Mouse (Mus musculus) adrenal gland, postnatal 4 days (tissue): ENCODE measurements around the gene Npl. TPM values are rescaled to one million over a fixed set of nuclear protein-coding genes. Genes with fewer than 3 reads are reported as not detected.
A peak's percentile ranks its signal among the peaks of the same experiment; 100 is the strongest.

Experiments
- DNase-seq, 2 experiments: peaks; one replicate each; pipeline ENCODE4 v3.0.0; 2021 to 2022; ENCODE audit warnings: low spot score in 2 of 2, mixed read lengths in 2 of 2
- long read RNA-seq, 2 experiments: library from polyadenylated mRNA; stranded (forward); transcript quantifications; one replicate each; pipeline ENCODE4 v2.0.0; 2021
- total RNA-seq, 2 experiments: library from RNA; stranded (reverse); gene quantifications; 2 replicates each; pipeline ENCODE4 v1.2.3; 2021

Npl gene
- 10 to 100 TPM in 1 of 2 experiments, 1 to 10 TPM in 1; 6.3 to 11.6 TPM for total RNA-seq
- long read RNA-seq, experiment 1, transcript Npl-201 (12 exons, 1,735 nt), result major isoform, 12 of 14 reads
- long read RNA-seq, experiment 1, partial matches to known transcripts, result 1 of 14 reads
- long read RNA-seq, experiment 1, other reads (novel, unspliced or antisense), result 1 of 14 reads
- long read RNA-seq, experiment 2, transcript Npl-201 (12 exons, 1,735 nt), result major isoform, 12 of 15 reads
- long read RNA-seq, experiment 2, partial matches to known transcripts, result 3 of 15 reads
- long read RNA-seq, experiment 2, other reads (novel, unspliced or antisense), result 0 of 15 reads

GRCm38 (mm10) chr1:153549536-153550199, at the start of gene Npl:
Gene Npl, minus strand, starts transcription at chr1:153550045.
- peak; percentile 35 to 52 for DNase-seq

DNA sequence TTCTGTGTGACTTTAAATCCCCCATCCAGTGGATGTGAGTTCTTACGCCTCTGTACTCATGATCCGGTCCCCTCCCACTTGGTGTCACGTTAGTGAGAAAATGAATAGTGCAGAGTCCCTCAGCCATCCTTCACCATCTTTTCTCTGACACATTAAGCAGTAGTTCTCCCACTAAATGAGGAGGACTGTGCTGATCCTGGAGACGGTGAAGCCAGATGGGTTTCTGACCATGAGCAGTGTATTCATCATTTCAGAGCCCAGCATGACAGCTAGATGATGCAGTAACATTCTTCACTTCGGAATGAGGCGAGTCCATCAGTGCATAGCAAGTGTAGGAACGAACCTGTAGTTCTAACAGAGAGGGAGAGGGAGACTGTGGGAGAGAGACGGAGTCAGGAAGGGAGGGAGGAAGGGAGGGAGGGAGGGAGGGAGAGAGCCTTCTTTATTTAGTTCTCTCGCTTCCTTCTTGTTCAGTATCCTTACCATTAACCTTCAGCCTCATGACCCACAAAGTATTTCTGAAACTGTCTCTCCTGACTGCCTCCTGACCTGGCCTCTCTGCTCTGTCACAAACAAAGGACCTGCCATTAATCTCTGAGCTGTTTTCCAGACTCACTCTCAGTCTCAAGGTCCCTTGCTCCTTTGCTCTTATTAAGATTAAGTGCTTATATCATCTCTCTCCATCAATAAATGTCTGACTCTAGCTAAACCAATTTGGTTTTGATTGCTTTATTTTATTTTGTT, 49.6 kb upstream of the Npl start:
- DNase-seq, result no peak

DNA sequence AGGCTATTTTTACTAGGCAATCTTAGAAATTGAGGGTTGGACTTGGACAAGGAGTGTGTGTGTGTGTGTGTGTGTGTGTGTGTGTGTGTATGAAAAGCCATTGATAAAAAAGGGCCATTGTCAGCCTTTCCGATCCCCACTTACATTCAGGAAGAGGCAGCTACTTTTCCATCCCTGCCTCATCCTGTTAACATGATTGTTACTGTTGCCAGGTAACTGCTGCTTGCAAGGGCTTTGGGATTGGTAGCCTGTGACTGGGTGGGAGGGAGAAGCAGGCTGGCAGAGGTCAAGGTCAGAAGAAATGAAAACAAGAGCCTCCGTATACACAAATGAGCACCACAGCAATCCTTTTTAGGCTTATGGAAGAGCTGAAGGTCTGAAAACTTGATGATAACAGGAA, 48.9 kb upstream of the Npl start:
- no peak for DNase-seq

GRCm38 (mm10) chr1:153593678-153594077, 43.8 kb upstream of the Npl start:
- DNase-seq, result no peak

DNA sequence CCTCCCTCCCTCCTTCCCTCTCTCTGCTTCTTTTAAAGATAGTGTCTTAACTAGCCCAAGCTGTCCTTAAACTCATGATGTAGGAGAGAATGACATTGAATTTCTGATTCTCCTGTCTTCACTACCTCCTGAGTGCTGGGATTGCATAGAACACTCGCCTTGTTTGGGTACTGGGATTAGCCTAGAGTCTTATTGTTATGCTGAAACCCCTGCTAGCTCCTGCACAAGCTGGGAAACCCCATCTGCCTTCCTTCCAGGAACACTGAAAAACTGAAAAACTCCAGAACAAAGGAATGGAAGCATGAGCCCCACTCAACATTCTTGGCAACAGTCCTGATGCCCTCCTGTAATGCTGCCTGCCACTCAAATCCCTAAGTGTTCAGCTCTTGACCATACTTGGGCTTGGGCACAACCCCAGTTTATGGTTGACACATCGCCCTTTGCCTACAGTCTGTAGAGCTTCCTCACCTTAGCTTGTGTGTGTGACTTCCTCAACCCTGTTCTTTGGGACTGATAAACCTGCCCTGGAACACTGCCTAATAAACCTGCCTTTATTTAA, 40.4 kb upstream of the Npl start:
- no peak for DNase-seq

GRCm38 (mm10) chr1:153587956-153588355, 38.1 kb upstream of the Npl start:
- DNase-seq, result no peak

DNA sequence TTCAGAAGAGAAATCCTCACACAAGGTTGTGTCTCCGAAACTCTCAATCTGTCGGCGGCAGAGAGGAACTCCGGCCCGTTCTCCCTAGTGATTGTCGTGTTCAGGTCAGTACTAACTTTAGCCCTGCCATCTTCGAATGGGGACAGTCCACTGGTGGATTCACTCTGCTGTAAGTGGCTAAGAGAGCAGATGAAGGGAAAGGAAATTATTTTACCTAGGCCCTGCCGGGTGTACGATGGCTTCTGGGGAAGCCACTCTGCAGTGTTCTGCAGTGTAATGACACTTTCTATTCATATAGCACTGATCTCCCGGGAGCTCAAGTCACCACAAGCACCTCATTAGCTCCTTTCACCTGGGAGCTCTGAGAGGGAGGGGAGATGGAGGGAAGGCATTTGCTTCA, 37.0 kb upstream of the Npl start:
- no peak for DNase-seq

GRCm38 (mm10) chr1:153585752-153586151, 35.9 kb upstream of the Npl start:
- no peak for DNase-seq

- DNase-seq, result no peak
Observed at GRCm38 (mm10) chr1:153583189-153583588, 33.3 kb upstream of the Npl start.

- DNase-seq, result no peak
Observed at GRCm38 (mm10) chr1:153574730-153575129, 24.9 kb upstream of the Npl start.

GRCm38 (mm10) chr1:153572271-153573043, 22.6 kb upstream of the Npl start:
- DNase-seq, result no peak

GRCm38 (mm10) chr1:153565701-153566100, 15.9 kb upstream of the Npl start:
- no peak for DNase-seq

DNA sequence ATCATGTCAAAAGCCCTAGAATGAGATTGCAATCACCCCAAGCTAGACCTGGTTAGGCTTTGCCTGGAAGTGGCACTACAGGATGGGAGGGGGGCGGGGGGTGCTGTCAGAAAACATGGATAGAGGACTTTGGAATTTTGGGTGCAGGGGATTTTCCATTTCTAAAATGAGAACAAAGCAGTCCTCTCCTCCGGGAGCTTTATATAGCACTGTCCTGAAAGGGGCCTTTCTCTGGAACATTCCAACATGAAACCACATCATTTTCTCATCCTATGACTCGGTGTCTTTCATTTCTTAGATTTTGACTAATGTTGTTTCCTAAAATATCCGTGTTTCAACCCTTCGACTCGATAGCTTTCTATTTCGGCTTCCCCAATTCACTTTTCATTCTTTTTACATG, 14.9 kb upstream of the Npl start:
- no peak for DNase-seq

- DNase-seq, result no peak
Observed at GRCm38 (mm10) chr1:153563675-153564074, 13.8 kb upstream of the Npl start.

GRCm38 (mm10) chr1:153560805-153561204, 11.0 kb upstream of the Npl start:
- DNase-seq, result no peak

GRCm38 (mm10) chr1:153559701-153560100, 9.9 kb upstream of the Npl start:
- no peak for DNase-seq

DNA sequence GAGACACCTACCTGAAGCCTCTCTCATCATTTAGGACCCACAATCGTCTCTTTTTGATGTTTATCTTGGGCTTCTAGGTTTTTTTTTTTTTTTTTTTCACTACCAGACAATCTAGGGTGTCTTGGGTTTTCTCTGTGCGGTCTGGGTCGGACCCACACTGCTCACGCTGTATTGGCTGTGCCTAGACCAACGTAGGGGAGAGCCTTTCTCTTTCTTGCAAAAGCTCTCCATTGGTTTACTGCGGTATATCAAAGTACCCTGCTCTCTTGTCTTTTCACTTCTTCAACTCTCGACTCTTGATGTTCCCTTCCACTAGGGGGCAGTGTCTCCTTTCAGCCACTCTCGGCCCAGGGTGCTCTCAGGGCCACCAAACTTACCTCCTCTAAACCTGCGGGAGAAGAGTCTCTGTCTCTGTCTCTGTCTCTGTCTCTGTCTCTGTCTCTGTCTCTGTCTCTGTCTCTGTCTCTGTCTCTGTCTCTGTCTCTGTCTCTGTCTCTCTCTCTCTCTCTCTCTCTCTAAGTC, 9.3 kb upstream of the Npl start:
- DNase-seq, result peak in 1 of 2 experiments; percentile 51

- DNase-seq, result no peak
Observed at GRCm38 (mm10) chr1:153556896-153557295, 7.1 kb upstream of the Npl start.

GRCm38 (mm10) chr1:153556202-153556601, 6.4 kb upstream of the Npl start:
- DNase-seq, result no peak

DNA sequence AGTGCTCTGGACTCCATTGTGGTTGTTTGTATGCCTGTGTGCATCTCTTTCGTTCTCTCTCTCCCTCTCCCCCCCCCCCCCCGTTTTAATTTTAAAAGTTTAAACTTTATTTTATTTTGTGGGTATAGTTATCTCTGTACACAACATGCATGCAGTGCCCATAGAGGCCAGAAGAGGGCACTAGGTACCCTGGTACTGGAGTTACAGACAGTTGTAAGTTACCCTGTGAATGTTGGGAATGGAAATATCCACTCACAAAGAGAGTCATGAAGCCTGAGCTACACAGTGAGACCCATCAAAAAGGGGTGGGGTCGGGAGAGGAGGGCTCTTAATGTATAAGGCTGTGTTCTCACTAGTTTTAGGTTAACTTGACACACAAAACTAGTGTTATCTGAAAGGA, 969 bp upstream of the Npl start:
- peak in 1 of 2 experiments; percentile 51 for DNase-seq

GRCm38 (mm10) chr1:153547555-153547954, 2.3 kb downstream of the Npl start:
- DNase-seq, result no peak
